Mouse (Mus musculus): ENCODE measurements around the gene Gm11096.

- TF ChIP-seq CTCF (IDR thresholded peaks at IDR 0.05; ENCODE audit: borderline replicate concordance, insufficient read depth, low read depth, low read length) (no peak), POLR2A (IDR thresholded peaks at IDR 0.05; ENCODE audit: borderline replicate concordance, insufficient read depth, low read length) (no peak)
Observed at GRCm38 (mm10) chr17:81441463-81441862, at the start of gene Gm11096.

All from cerebellum, adult 2 months (tissue).